Mouse (Mus musculus) kidney, adult 2 months (tissue): ENCODE measurements around the gene Kcnj4.

ENCODE experiments used
- CTCF ChIP-seq: fragments of 200-500 bp; conservative IDR thresholded peaks from 2 replicates; pipeline ENCODE4 v1.5.1; 2011; ENCODE audit warnings: low read depth, mild to moderate bottlenecking, control low read depth, low read length, moderate library complexity, mixed read lengths; ENCODE audit not compliant: insufficient read depth, insufficient read length
- POLR2A ChIP-seq: fragments of 200-500 bp; IDR thresholded peaks from one replicate; pipeline ENCODE4 v1.6.1; 2011; ENCODE audit warnings: low read depth, low read length, control low read depth

DNA sequence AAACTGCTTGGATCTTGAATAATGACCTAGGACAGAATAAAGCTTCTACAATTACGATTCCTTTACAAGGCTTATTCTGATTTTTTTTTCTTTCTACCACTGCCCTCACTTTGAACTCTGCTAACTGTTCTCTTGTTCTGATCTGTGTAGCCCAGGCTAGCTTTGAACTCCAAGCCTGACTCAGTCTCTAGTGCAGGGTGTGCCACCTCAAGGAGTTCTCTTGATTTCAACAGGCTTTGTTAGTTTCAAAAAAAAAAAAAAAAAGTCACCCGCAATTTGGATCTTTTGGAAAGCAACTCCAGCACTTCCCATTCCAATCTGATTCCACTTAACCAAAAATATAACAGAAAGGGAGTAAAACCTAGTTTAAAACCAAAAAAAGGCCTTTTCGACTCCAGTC lies 40.5 kb upstream of the Kcnj4 start:
- TF ChIP-seq POLR2A (no peak), CTCF (no peak)
